Mouse (Mus musculus) cerebellum, adult 2 months (tissue): Measurements from ENCODE around the gene Slc25a13. TPM values are rescaled to one million over a fixed set of nuclear protein-coding genes. Genes with fewer than 3 reads are reported as not detected.
A peak's percentile ranks its signal among the peaks of the same experiment; 100 is the strongest.

Experiments
- DNase-seq, 2 experiments: peaks; one replicate each; pipeline ENCODE4 v3.0.0; 2021
- H3K27ac ChIP-seq: fragments of 200-500 bp; 2 replicates; pipeline ENCODE4 v1.5.1; 2012; ENCODE audit warnings: low read length, control low read depth, inconsistent platforms; ENCODE audit not compliant: insufficient read depth
- H3K27me3 ChIP-seq: fragments of 200-500 bp; 2 replicates; pipeline ENCODE4 v1.6.1; 2012; ENCODE audit warnings: inconsistent platforms, mild to moderate bottlenecking, low read length, moderate library complexity; ENCODE audit not compliant: control insufficient read depth, insufficient read depth
- H3K4me1 ChIP-seq: fragments of 200-500 bp; 2 replicates; pipeline ENCODE4 v1.6.1; 2011; ENCODE audit warnings: low read length; ENCODE audit not compliant: control insufficient read depth, insufficient read depth
- H3K4me3 ChIP-seq: fragments of 200-500 bp; replicated peaks from 2 replicates; pipeline ENCODE3; 2011; ENCODE audit warnings: mild to moderate bottlenecking, low read depth, low read length, control low read depth; ENCODE audit not compliant: insufficient read depth
- CTCF ChIP-seq: fragments of 200-500 bp; IDR thresholded peaks from 2 replicates; pipeline ENCODE4 v1.5.1; 2011; ENCODE audit warnings: low read depth, mild to moderate bottlenecking, control low read depth, low read length, moderate library complexity, borderline replicate concordance; ENCODE audit not compliant: insufficient read depth
- POLR2A ChIP-seq: fragments of 200-500 bp; IDR thresholded peaks from 2 replicates; pipeline ENCODE4 v1.6.1; 2011; ENCODE audit warnings: low read length, control low read depth, borderline replicate concordance; ENCODE audit not compliant: insufficient read depth
- WGBS: fragments of 180-500 bp; shearing (Covaris S2); methylation state at CpG from one replicate; pipeline ENCODE4 v1.1.7; 2018; 5-methylcytosine and 5-hydroxymethylcytosine counted together
- polyA plus RNA-seq: library from polyadenylated mRNA; depleted of rRNA; stranded (reverse); fragments of >200 nt; gene quantifications from 2 replicates; pipeline ENCODE4 v1.2.3, GENCODE M21; 2012

Gene Slc25a13
- polyA plus RNA-seq, 1 experiment: 5.8 TPM

DNA sequence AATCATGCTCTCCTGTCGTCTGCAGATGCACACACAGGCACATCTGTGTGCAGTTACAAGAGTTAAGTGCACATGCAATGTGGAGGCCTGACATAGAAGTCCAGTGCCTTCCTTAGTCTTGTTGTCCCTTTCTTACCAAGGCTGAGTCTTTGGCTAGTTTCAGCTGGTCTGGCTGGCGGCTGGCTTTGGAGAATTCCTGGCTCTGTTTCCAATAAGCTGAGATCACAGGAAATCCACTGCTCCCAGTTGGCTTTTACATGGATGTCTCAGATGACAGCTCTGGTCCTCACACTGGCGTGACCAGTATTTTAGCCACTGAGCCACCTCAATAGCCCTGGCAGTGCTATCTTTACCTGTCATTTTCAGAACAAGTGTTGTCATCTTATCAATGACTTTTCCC, 126.0 kb downstream of the Slc25a13 start:
- TF ChIP-seq CTCF (no peak), POLR2A (no peak)
- Histone ChIP-seq H3K4me3 (no peak overlapping the region), H3K4me1 (peaks cover 8% of the 10 kb centered on the region), H3K27me3 (no peaks in the 10 kb centered on the region), H3K27ac (no peak overlapping the region)
- 42% methylated on average over 3 of the region's 3 CpGs for WGBS
- no peak for DNase-seq

GRCm38 (mm10) chr6:6088151-6088550, 128.8 kb downstream of the Slc25a13 start:
- 2% methylated on average over 4 of the region's 4 CpGs for whole genome bisulfite sequencing
- TF ChIP-seq POLR2A (no peak), CTCF (no peak)
- Histone ChIP-seq H3K27ac (no peak overlapping the region), H3K4me1 (peaks cover 8% of the 10 kb centered on the region), H3K4me3 (no peak overlapping the region), H3K27me3 (no peaks in the 10 kb centered on the region)
- DNase-seq: peak; percentile 67 to 80

DNA sequence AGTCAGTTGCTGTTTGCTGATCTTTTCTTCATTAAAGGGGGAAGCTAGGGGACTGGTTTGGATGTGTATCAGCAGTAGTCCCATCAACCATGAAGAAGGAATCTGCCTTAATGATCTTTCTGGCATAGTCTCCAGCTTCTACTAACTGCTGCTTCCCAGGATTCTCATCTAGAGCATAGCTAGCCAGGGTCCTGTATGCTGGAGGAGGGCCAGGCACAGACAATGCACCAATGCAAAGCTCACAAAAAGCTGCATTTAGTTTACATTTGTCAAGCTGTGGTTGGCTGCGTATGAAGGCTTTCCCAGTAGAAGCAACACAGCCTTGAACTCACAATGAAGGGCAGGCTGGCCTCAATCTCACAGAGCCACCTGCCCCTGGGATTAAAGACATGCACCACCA, 136.5 kb downstream of the Slc25a13 start:
- no peak for TF ChIP-seq CTCF
- no peak for TF ChIP-seq POLR2A

DNA sequence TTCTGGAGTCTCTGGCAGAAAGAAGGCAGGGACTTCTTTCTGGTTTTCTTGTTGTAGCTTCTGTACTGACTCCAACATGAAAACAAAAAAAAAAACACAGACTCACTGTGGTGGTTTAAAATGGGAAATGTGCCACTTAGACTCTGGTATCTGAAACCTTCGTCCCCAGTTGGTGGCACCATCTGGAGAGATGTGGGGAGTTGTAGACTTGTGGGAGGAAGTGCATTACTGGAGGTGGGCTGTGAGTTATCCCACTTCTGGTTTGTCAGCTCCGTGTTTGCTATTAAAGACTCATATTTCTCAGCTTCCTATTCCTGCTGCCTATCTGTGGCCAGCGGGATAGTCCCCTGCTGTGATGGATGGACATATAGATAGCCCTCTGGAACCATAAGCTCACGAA, 139.7 kb downstream of the Slc25a13 start:
- Histone ChIP-seq H3K27me3 (no peaks in the 10 kb centered on the region), H3K4me1 (no peaks in the 10 kb centered on the region), H3K27ac (no peak overlapping the region), H3K4me3 (no peak overlapping the region)
- TF ChIP-seq POLR2A (no peak), CTCF (no peak)
- no peak for DNase-seq
- WGBS: 69% methylated on average over 4 of the region's 4 CpGs

More for the DNA sequence above, 136.5 kb downstream of the Slc25a13 start:
- Histone ChIP-seq H3K4me3 (no peak overlapping the region), H3K27ac (no peak overlapping the region), H3K4me1 (no peaks in the 10 kb centered on the region), H3K27me3 (no peaks in the 10 kb centered on the region)
- no peak for DNase-seq
- WGBS: 63% methylated on average over 1 of the region's 1 CpGs

DNA sequence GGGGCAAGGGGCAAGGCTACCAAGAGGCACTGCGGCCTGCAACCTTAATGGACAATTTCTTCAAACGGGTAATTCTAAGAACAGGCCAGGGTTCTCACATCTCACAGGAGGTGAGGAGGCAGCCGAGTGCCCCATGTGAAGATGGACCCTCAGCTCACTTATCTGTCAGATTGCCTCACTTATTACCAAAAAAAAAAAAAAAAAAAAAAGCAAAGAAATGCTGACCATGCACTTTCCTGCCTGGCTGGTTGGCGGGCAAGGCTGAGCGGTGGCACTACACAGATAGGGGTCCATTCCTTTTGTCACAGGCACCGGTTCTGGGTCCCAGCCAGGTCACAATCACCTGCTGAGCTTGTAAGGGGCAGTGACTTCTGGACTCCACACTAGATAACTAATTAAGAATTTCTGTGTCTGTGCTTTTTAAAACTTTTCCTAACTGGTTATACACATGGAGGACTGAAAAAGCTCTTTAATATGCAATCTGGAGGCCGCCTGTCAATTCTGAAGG, 141.0 kb downstream of the Slc25a13 start:
- DNase-seq: no peak
- Histone ChIP-seq H3K27ac (no peak overlapping the region), H3K27me3 (no peaks in the 10 kb centered on the region), H3K4me1 (no peaks in the 10 kb centered on the region), H3K4me3 (no peak overlapping the region)
- WGBS: 76% methylated on average over 7 of the region's 7 CpGs
- no peak for TF ChIP-seq POLR2A
- no peak for TF ChIP-seq CTCF

DNA sequence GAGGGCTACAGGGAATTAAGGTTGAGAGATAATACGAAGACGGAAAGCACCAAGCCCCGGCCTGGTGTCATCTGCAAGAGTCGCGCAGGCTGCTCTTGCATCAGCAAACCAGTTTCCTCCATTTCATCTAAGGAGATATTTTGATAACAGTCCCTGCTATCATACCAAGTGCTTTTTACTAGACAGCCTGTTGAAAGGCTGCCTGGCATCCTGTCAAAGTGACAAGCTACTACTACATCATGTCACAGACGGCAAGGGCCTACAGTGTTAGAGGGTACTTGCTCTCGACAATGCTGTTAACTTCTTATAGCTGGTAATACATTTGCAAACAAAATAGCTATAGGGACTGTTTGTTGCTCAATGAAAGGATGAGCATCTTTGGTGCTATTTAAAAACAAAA, 145.9 kb downstream of the Slc25a13 start:
- no peak overlapping the region for H3K27ac ChIP-seq
- H3K4me1 ChIP-seq: no peaks in the 10 kb centered on the region
- no peaks in the 10 kb centered on the region for H3K27me3 ChIP-seq
- 87% methylated on average over 7 of the region's 7 CpGs for WGBS
- no peak for DNase-seq
- no peak for TF ChIP-seq CTCF
- TF ChIP-seq POLR2A: no peak
- H3K4me3 ChIP-seq: no peak overlapping the region

DNA sequence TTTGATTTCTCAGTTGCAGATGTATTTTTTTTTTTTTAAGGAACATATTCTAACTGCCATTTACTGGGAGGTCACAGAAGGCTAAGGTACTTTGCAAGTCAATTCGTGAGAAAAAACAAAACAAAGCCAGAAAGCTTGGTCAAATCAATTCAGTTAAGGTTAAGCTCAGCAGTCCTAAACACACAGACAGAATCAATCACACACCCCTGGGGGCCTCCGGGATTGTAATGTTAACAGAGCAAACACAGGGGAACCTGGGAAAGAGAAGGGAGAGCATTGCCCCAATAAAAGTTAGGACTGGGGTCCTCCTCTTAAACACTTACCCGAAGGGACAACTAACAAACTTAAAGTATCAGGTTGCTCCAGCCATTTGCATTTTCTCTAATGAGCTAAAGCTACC, 147.0 kb downstream of the Slc25a13 start:
- H3K4me1 ChIP-seq: no peaks in the 10 kb centered on the region
- no peak overlapping the region for H3K4me3 ChIP-seq
- no peaks in the 10 kb centered on the region for H3K27me3 ChIP-seq
- TF ChIP-seq POLR2A: no peak
- TF ChIP-seq CTCF: no peak
- no peak overlapping the region for H3K27ac ChIP-seq
- WGBS: 17% methylated on average over 3 of the region's 3 CpGs
- no peak for DNase-seq

- Histone ChIP-seq H3K4me1 (no peaks in the 10 kb centered on the region), H3K27me3 (no peaks in the 10 kb centered on the region), H3K4me3 (no peak overlapping the region), H3K27ac (no peak overlapping the region)
- TF ChIP-seq POLR2A (no peak), CTCF (no peak)
- 83% methylated on average over 6 of the region's 6 CpGs for WGBS
- no peak for DNase-seq
Measured at GRCm38 (mm10) chr6:6067201-6067600, 149.8 kb downstream of the Slc25a13 start.
